Mouse (Mus musculus) ES-Bruce4 (cell line): ENCODE data around the gene Erp27. TPM values are rescaled to one million over a fixed set of nuclear protein-coding genes. Genes with fewer than 3 reads are reported as not detected.

ENCODE experiments used
- H3K27ac ChIP-seq: 2 replicates; pipeline ENCODE4 v1.5.1; 2012; ENCODE audit warnings: low read length, inconsistent platforms; ENCODE audit not compliant: insufficient read depth
- H3K27me3 ChIP-seq: 2 replicates; pipeline ENCODE4 v1.6.1; 2012; ENCODE audit warnings: mild to moderate bottlenecking, low read length, inconsistent platforms; ENCODE audit not compliant: control insufficient read depth, poor library complexity, insufficient read depth, severe bottlenecking
- H3K36me3 ChIP-seq: 2 replicates; pipeline ENCODE4 v1.6.1; 2012; ENCODE audit warnings: inconsistent platforms, mild to moderate bottlenecking, low read length, moderate library complexity; ENCODE audit not compliant: control insufficient read depth, poor library complexity, insufficient read depth, severe bottlenecking
- H3K4me1 ChIP-seq: one replicate; pipeline ENCODE4 v1.8.1; 2011; ENCODE audit warnings: low read length; ENCODE audit not compliant: control insufficient read depth, insufficient read depth
- H3K4me3 ChIP-seq: 2 replicates; pipeline ENCODE4 v1.5.1; 2011; ENCODE audit warnings: low read depth, mild to moderate bottlenecking, low read length
- H3K9ac ChIP-seq: 2 replicates; pipeline ENCODE4 v1.6.1; 2012; ENCODE audit warnings: low read depth, mild to moderate bottlenecking, inconsistent platforms; ENCODE audit not compliant: poor library complexity, severe bottlenecking
- H3K9me3 ChIP-seq: replicated peaks from 2 replicates; pipeline ENCODE4 v1.6.1; 2012; ENCODE audit warnings: mild to moderate bottlenecking, low read length, inconsistent platforms; ENCODE audit not compliant: control insufficient read depth, poor library complexity, insufficient read depth, severe bottlenecking
- CTCF ChIP-seq: IDR thresholded peaks from one replicate; pipeline ENCODE4 v1.8.1; 2011; ENCODE audit warnings: low read depth, low read length
- EP300 ChIP-seq: IDR thresholded peaks from 2 replicates; pipeline ENCODE4 v1.6.1; 2011; ENCODE audit warnings: low read depth, low read length; ENCODE audit not compliant: insufficient read depth
- POLR2A ChIP-seq: IDR thresholded peaks from one replicate; pipeline ENCODE4 v1.8.1; 2011; ENCODE audit warnings: low read length; ENCODE audit not compliant: insufficient read depth
- polyA plus RNA-seq: library from polyadenylated mRNA; stranded (reverse); fragments of >200 nt; gene quantifications from 2 replicates; pipeline ENCODE4 v1.2.4, GENCODE M21; 2011; ENCODE audit warnings: low read depth; ENCODE audit not compliant: missing spikeins, insufficient read depth, insufficient read length

Gene Erp27
- polyA plus RNA-seq, 1 experiment: not detected

DNA sequence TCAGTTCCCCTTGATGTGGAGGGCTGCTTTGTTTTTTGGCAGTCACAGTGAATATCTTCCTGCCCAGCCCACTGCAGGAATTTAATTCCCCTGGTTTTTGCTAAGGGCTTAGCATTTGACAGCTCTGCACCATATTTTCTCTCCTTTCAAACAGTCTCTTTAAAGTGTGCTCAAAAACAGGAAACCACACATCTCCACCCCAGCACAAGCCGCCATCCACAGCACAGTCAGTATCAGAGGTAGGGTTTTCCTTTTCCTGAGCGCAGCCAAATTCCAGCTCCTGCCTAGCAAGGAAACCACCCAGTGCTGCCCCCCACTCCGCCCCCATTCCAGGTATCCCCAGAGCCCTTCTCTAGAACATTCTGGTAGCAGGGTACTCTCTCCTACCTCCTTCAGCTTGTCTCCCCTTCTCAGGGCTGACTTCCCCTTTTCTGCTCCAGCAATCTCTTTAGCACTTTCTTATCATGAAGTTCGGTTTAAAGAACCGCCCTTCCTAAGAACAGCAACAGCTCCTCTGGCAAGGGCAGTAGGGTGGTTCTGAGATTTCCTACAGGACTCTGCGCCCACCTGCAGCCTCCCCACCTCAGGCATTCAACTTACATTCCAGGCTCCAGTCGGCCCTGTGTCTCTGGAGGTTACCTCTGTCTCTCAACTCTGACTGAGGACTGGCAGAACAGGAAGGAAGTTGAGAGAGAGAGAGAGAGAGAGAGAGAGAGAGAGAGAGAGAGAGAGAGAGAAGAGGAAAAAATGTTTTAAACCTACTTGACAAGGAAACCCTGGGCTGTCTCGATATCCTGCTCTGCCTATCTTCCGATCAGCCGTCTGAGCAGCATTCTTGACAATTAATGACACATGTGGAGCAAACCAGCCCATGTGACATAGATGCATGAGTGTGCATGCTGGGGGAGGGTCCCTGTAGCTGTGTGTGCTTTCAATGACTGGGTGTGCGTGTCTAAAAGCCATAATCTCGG lies 19.4 kb upstream of the Erp27 start, which contains the start of gene Arhgdib:
Arhgdib (minus strand) TSS at position 849 of the 971 bp plus-strand sequence.
- H3K27me3 ChIP-seq: no peaks in the 10 kb centered on the region
- no peak within 1 kb of the TSS for H3K4me3 ChIP-seq
- TF ChIP-seq CTCF: no peak
- TF ChIP-seq EP300: no peak
- no peak for TF ChIP-seq POLR2A
- no peak within 1 kb of the TSS for H3K9ac ChIP-seq
- no peak within 1 kb of the TSS for H3K27ac ChIP-seq
- H3K9me3 ChIP-seq: no peaks in the 10 kb centered on the region; the same call in 1 of the 2 replicates
- H3K36me3 ChIP-seq: no peaks in the 10 kb centered on the region
- peaks cover 2% of the 10 kb centered on the region for H3K4me1 ChIP-seq

DNA sequence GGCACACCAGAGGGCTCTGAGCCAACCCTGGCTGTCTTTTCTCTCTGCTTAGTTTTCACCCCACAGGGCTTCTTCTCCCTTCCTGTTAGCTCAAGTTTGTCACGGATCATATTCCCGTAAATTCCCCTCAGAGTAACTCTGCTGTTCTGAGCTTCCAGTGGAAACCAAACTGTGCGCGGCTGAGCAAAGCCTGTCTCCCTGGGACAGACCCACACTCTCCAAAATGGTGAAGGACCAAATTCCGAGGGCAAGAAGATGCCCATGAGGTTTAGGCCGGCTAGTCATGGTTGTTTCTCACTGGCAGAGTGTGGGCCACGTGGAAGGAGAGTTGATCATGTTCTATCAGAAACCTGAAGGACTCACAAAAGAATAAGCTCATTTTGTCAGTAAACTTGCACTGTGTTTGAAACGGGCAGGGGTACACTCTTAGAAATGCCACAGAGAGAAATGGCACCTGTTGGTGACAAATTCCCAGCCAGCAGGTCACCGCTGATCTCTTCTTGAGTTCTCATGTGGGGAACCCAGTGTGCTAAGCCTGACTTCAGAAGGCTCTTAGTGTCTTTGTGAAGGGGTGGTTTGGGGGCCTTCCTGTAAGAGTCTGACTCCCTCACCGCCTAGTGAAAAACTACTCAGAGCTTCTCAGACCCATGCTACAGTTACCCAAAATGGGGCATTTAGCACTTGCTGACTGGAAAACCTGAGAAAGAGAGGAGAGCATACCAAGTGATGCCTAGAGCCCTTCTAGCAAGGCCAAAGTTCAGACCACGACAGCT lies 18.4 kb upstream of the Erp27 start:
- Histone ChIP-seq H3K4me1 (peaks cover 2% of the 10 kb centered on the region), H3K9me3 (no peaks in the 10 kb centered on the region; the same call in 1 of the 2 replicates), H3K27me3 (no peaks in the 10 kb centered on the region), H3K4me3 (no peak overlapping the region), H3K9ac (no peak overlapping the region), H3K36me3 (no peaks in the 10 kb centered on the region), H3K27ac (no peak overlapping the region)
- TF ChIP-seq EP300 (no peak), CTCF (no peak), POLR2A (no peak)

DNA sequence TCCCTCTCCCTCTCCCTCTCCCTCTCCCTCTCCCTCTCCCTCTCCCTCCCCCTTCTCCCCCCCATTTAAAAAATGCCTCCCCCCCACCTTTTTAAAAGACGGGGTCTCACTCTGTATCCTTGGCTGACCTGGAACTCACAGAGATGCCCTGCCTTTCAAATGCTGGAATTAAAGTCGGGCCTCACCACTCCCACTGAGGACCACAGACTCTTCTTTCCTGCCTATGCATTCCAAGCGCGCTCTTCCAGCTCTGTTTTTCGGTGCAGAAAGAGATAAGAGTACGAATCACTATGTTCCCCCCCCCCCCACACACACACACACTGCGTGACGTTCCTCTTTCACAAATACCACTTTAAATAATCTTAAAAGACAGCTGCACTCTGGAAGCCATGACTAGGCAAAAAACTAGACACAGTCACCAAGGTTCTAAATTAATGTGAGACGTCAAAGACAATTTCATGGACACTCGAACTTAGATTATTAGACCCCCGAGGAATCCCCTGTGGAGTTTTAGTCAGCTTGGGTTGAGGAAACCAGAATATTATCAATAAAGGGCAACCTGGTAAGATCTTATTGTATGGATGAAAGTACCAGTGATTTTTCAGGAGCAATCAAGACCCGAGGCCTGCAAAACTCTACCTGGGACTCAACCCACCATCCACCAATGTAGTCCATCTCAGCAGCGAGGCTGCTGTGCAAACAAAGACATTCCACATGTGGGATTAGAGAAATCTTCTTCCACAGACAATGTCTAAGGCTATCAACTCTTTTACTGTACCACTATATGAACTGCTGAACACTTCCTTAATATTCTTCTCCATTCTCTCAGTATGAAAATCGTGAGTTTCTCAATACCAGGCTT lies 17.6 kb upstream of the Erp27 start:
- H3K36me3 ChIP-seq: no peaks in the 10 kb centered on the region
- TF ChIP-seq EP300: no peak
- TF ChIP-seq CTCF: no peak
- TF ChIP-seq POLR2A: no peak
- H3K27me3 ChIP-seq: no peaks in the 10 kb centered on the region
- no peak overlapping the region for H3K4me3 ChIP-seq
- no peak overlapping the region for H3K9ac ChIP-seq
- H3K27ac ChIP-seq: no peak overlapping the region
- H3K9me3 ChIP-seq: no peaks in the 10 kb centered on the region; the same call in 1 of the 2 replicates
- H3K4me1 ChIP-seq: peaks cover 2% of the 10 kb centered on the region

DNA sequence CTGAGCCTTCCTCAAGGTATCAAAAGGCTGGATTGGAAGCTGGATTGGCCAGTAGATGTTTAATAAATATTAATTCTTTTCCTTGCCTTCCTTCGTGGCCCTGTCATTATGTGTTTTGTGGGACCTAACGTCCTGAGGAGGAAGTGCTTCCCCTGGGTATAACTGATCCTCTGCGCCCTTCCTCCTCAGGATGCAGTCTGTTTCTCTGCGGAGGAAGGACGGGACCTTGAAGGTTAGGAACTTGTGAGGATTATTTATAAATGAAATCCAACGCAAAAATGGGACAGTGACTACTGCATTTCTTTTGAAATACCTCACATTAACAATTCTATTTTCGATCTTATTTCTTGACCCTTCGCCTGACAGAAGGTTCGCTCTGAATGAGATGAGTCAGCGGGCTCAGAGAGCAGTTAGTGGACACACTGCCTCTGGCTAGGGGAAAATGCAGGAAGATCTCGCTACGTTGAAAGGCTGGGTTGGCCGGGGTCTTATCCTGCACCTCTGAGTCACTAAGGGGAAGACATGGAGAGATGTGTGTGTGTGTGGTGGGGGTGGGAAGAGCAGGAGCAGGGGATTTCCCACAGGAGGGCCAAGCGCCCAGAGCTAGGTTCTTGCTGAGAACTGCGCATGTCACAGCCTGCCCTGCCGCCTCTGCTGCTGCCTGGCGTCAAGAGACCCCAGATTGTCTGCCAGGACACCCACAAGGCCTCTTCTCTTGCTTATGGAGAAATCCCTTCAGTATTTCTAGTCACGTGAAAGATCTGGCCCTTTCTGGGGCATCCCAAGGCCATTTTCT lies 16.5 kb upstream of the Erp27 start:
- Histone ChIP-seq H3K4me1 (peaks cover 2% of the 10 kb centered on the region), H3K36me3 (no peaks in the 10 kb centered on the region), H3K9me3 (no peaks in the 10 kb centered on the region; the same call in 1 of the 2 replicates), H3K27me3 (no peaks in the 10 kb centered on the region), H3K27ac (no peak overlapping the region), H3K9ac (no peak overlapping the region), H3K4me3 (no peak overlapping the region)
- TF ChIP-seq EP300 (no peak), CTCF (no peak), POLR2A (no peak)

DNA sequence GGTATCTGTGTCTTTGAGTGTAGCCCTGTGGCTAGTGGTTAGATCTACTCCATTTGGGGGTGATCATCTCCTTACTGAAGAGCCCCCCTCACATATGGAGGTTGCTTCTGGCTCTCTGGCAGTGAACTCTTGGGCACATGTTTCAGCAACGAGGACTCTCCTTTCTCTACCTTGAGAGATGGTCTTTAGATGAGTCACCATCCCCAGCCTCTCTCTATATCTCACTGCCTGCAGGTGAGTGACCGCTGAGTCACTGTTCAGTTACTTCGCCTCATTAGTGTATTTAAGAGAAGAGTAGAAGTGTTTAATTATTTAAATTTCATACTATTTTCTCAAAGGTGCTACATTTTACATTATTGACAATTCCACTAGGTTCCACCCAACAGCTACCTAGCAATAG lies 15.1 kb upstream of the Erp27 start:
- H3K4me3 ChIP-seq: no peak overlapping the region
- H3K27ac ChIP-seq: no peak overlapping the region
- H3K9me3 ChIP-seq: no peaks in the 10 kb centered on the region; the same call in 1 of the 2 replicates
- TF ChIP-seq CTCF (no peak), POLR2A (no peak), EP300 (no peak)
- no peaks in the 10 kb centered on the region for H3K27me3 ChIP-seq
- peaks cover 2% of the 10 kb centered on the region for H3K4me1 ChIP-seq
- H3K36me3 ChIP-seq: no peaks in the 10 kb centered on the region
- no peak overlapping the region for H3K9ac ChIP-seq
